Mouse (Mus musculus) bone marrow, adult 2 months (tissue): Measurements from ENCODE around the gene Ndufaf1.

Source experiments
- CTCF ChIP-seq: fragments of 200-500 bp; IDR thresholded peaks from 2 replicates; pipeline ENCODE4 v1.5.1; 2011; ENCODE audit warnings: low read length, control low read depth; ENCODE audit not compliant: control insufficient read depth, insufficient read depth
- POLR2A ChIP-seq: fragments of 200-500 bp; IDR thresholded peaks from 2 replicates; pipeline ENCODE4 v1.6.1; 2011; ENCODE audit warnings: low read depth, mild to moderate bottlenecking, control low read depth, low read length, borderline replicate concordance; ENCODE audit not compliant: control insufficient read depth

DNA sequence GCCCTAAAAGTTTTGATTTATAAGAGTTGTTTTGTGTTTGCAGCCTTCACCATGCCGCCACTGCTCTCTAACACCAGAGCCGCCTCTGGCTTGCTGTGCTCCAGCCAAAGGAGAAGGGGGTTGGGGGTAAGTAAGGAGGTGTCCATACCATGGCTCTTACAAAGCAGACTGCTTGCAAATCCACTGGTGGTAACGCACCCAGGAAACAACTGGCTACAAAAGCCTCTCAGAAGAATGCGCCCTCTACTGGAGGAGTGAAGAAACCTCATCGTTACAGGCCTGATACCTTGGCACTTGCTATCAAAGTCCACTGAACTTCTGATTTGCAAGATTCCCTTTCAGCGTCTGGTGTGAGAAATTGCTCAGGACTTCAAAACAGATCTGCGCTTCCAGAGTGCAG, 6.4 kb upstream of the Ndufaf1 start:
- TF ChIP-seq POLR2A (no peak), CTCF (peak; percentile 50; the same call in 1 of the 2 replicates)
